8 mouse cellular contexts compared by ENCODE assay signal in genomic region chrX:153007021-153007684, GRCm38 (mm10). TPM values are rescaled to one million over a fixed set of nuclear protein-coding genes. Genes with fewer than 3 reads are reported as not detected.
DNase-seq lines count a peak whose midpoint lies in the region; ATAC-seq and TF ChIP-seq lines count a peak whose summit lies in the region.

No protein-coding gene starts in this region.

- WGBS in heart, embryonic 13.5 days: 8% methylated on average over 52 of the region's 58 CpGs
- WGBS in kidney, embryonic 16.5 days: 18% methylated on average over 52 of the region's 58 CpGs
- 15% methylated on average over 52 of the region's 58 CpGs for WGBS in liver, embryonic 11.5 days
- WGBS in stomach, embryonic 14.5 days: 19% methylated on average over 45 of the region's 58 CpGs

- H3K4me3 ChIP-seq in brown adipose tissue, adult 24 weeks (ENCODE audit: insufficient read depth, low read depth, low read length): peak overlapping the region; percentile 80
- H3K4me3 ChIP-seq in erythroblast, embryonic 14.5 days (replicated peaks): peak overlapping the region; percentile 74
- peak overlapping the region; percentile 67 for H3K4me3 ChIP-seq in heart, embryonic 13.5 days
- H3K4me3 ChIP-seq in kidney, embryonic 16.5 days (ENCODE audit: low read length): peak overlapping the region; percentile 63
- H3K4me3 ChIP-seq in liver, embryonic 11.5 days (ENCODE audit: low read depth, low read length): peak overlapping the region; percentile 58
- H3K4me3 ChIP-seq in myocyte: no peak overlapping the region
- H3K4me3 ChIP-seq in stomach, embryonic 14.5 days (ENCODE audit: low read depth, low read length): peak overlapping the region; percentile 48

- peaks cover 7% of the 10 kb centered on the region; the same call in 1 of the 2 replicates for H3K27me3 ChIP-seq in erythroblast, embryonic 14.5 days (ENCODE audit: control insufficient read depth)
- peaks cover 12% of the 10 kb centered on the region for H3K27me3 ChIP-seq in heart, embryonic 13.5 days (replicated peaks)
- peaks cover 8% of the 10 kb centered on the region; the same call in 1 of the 2 replicates for H3K27me3 ChIP-seq in kidney, embryonic 16.5 days (ENCODE audit: insufficient read depth, low read length)
- H3K27me3 ChIP-seq in liver, embryonic 11.5 days (replicated peaks; ENCODE audit: control insufficient read depth, insufficient read depth, low read length): peaks cover 12% of the 10 kb centered on the region; the same call in 1 of the 2 replicates
- no peaks in the 10 kb centered on the region for H3K27me3 ChIP-seq in myocyte (ENCODE audit: control insufficient read depth, insufficient read depth, insufficient read length)
- H3K27me3 ChIP-seq in stomach, embryonic 14.5 days (ENCODE audit: control insufficient read depth, insufficient read depth, low read length): no peaks in the 10 kb centered on the region

- H3K9ac ChIP-seq in heart, embryonic 13.5 days: peak overlapping the region; percentile 79
- peak overlapping the region; percentile 64 for H3K9ac ChIP-seq in kidney, embryonic 16.5 days (replicated peaks; ENCODE audit: low read length)
- peak overlapping the region; percentile 67 for H3K9ac ChIP-seq in liver, embryonic 11.5 days (ENCODE audit: low read depth, low read length)
- H3K9ac ChIP-seq in stomach, embryonic 14.5 days (replicated peaks; ENCODE audit: low read depth, low read length): peak overlapping the region; percentile 38; the same call in 1 of the 2 replicates

- peaks cover 10% of the 10 kb centered on the region for H3K9me3 ChIP-seq in erythroblast, embryonic 14.5 days (ENCODE audit: control insufficient read depth, low read length)
- H3K9me3 ChIP-seq in heart, embryonic 13.5 days: no peaks in the 10 kb centered on the region
- H3K9me3 ChIP-seq in kidney, embryonic 16.5 days (ENCODE audit: low read length): no peaks in the 10 kb centered on the region
- H3K9me3 ChIP-seq in liver, embryonic 11.5 days (ENCODE audit: control insufficient read depth, low read length): no peaks in the 10 kb centered on the region
- H3K9me3 ChIP-seq in stomach, embryonic 14.5 days (ENCODE audit: control insufficient read depth, low read depth, low read length): no peaks in the 10 kb centered on the region

- no peak for TF ChIP-seq POLR2A in myocyte (IDR thresholded peaks at IDR 0.05; ENCODE audit: insufficient read length, low read depth)

- peak overlapping the region; percentile 71 for H3K4me2 ChIP-seq in heart, embryonic 13.5 days
- peak overlapping the region; percentile 66 for H3K4me2 ChIP-seq in kidney, embryonic 16.5 days (replicated peaks; ENCODE audit: low read depth, low read length)
- H3K4me2 ChIP-seq in liver, embryonic 11.5 days: peak overlapping the region; percentile 65
- peak overlapping the region; percentile 12 for H3K4me2 ChIP-seq in myocyte (ENCODE audit: low read depth)
- peak overlapping the region; percentile 50 for H3K4me2 ChIP-seq in stomach, embryonic 14.5 days (replicated peaks; ENCODE audit: low read depth, low read length)

- peak; percentile 33 to 42 for DNase-seq in B cell, adult 2 months
- peak; percentile 58 for DNase-seq in liver, embryonic 11.5 days (ENCODE audit: low spot score)

- no peak overlapping the region for H3ac ChIP-seq in myocyte (ENCODE audit: control insufficient read depth, insufficient read length)

- no peaks in the 10 kb centered on the region for H3K4me1 ChIP-seq in brown adipose tissue, adult 24 weeks (ENCODE audit: control insufficient read depth, insufficient read depth, insufficient read length, low read length)
- H3K4me1 ChIP-seq in erythroblast, embryonic 14.5 days (ENCODE audit: control insufficient read depth): peaks cover 15% of the 10 kb centered on the region
- H3K4me1 ChIP-seq in heart, embryonic 13.5 days: no peaks in the 10 kb centered on the region
- H3K4me1 ChIP-seq in kidney, embryonic 16.5 days (ENCODE audit: insufficient read depth, low read length): no peaks in the 10 kb centered on the region
- no peaks in the 10 kb centered on the region for H3K4me1 ChIP-seq in liver, embryonic 11.5 days (replicated peaks; ENCODE audit: control insufficient read depth, insufficient read depth, low read length)
- no peaks in the 10 kb centered on the region for H3K4me1 ChIP-seq in stomach, embryonic 14.5 days (ENCODE audit: control insufficient read depth, insufficient read depth, low read length)

- no peak; the same call in 1 of the 2 replicates for ATAC-seq in heart, embryonic 13.5 days (ENCODE audit: extremely low read depth, insufficient number of reproducible peaks, low FRiP score, low TSS enrichment)
- ATAC-seq in kidney, embryonic 16.5 days (ENCODE audit: low FRiP score, low TSS enrichment): peak; percentile 94
- ATAC-seq in liver, embryonic 11.5 days (replicated peaks; ENCODE audit: low FRiP score): peak; percentile 91
- peak; percentile 92 for ATAC-seq in stomach, embryonic 14.5 days (ENCODE audit: insufficient number of reproducible peaks, insufficient read depth, low FRiP score, low read depth)

- H3K36me3 ChIP-seq in erythroblast, embryonic 14.5 days (ENCODE audit: control insufficient read depth): no peaks in the 10 kb centered on the region
- H3K36me3 ChIP-seq in heart, embryonic 13.5 days: no peaks in the 10 kb centered on the region
- H3K36me3 ChIP-seq in kidney, embryonic 16.5 days (ENCODE audit: insufficient read depth, low read length): no peaks in the 10 kb centered on the region
- no peaks in the 10 kb centered on the region for H3K36me3 ChIP-seq in liver, embryonic 11.5 days (ENCODE audit: control insufficient read depth, insufficient read depth, low read length)
- H3K36me3 ChIP-seq in myocyte (ENCODE audit: control insufficient read depth, insufficient read depth): no peaks in the 10 kb centered on the region
- no peaks in the 10 kb centered on the region for H3K36me3 ChIP-seq in stomach, embryonic 14.5 days (ENCODE audit: control insufficient read depth, insufficient read depth, low read length)

- no peak overlapping the region for H3K27ac ChIP-seq in brown adipose tissue, adult 24 weeks (replicated peaks; ENCODE audit: low read depth, low read length)
- peak overlapping the region; percentile 65 for H3K27ac ChIP-seq in heart, embryonic 13.5 days (replicated peaks)
- 0 out of 2 replicates have a peak overlapping the region, but pooled peaks have one; percentile 24 for H3K27ac ChIP-seq in kidney, embryonic 16.5 days (ENCODE audit: low read length)
- peak overlapping the region; percentile 32; the same call in 1 of the 2 replicates for H3K27ac ChIP-seq in liver, embryonic 11.5 days (ENCODE audit: low read depth, low read length)
- H3K27ac ChIP-seq in stomach, embryonic 14.5 days (ENCODE audit: low read length): no peak overlapping the region; the same call in 1 of the 2 replicates

- H3K79me2 ChIP-seq in myocyte (ENCODE audit: control insufficient read depth, insufficient read depth): no peaks in the 10 kb centered on the region

TF ChIP-seq in myocyte, 11 proteins besides CTCF, POLR2A, EP300 and RAD21:
- no peak for TF ChIP-seq REST (IDR thresholded peaks at IDR 0.05; ENCODE audit: insufficient read depth, insufficient read length)
- TF ChIP-seq MYOD1 (IDR thresholded peaks at IDR 0.05; ENCODE audit: control insufficient read depth in 1 of 3, insufficient read length in 2 of 3, low read depth in 2 of 3): no peak
- no peak for TF ChIP-seq MAX (IDR thresholded peaks at IDR 0.05; ENCODE audit: low read depth)
- no peak for TF ChIP-seq TCF3 (IDR thresholded peaks at IDR 0.05; ENCODE audit: insufficient read length, low read depth)
- TF ChIP-seq TCF12 (IDR thresholded peaks at IDR 0.05; ENCODE audit: insufficient read depth, poor library complexity, severe bottlenecking): no peak
- TF ChIP-seq USF1 (IDR thresholded peaks at IDR 0.05; ENCODE audit: low read depth): no peak
- no peak for TF ChIP-seq SRF (IDR thresholded peaks at IDR 0.05; ENCODE audit: control insufficient read depth, insufficient read length, low read depth)
- TF ChIP-seq MYOG (IDR thresholded peaks at IDR 0.05; ENCODE audit: control insufficient read depth in 1 of 3, insufficient read depth in 1 of 3, insufficient read length in 2 of 3, low read depth in 2 of 3): no peak
- TF ChIP-seq E2F4 (IDR thresholded peaks at IDR 0.05; ENCODE audit: insufficient read depth): no peak
- no peak for TF ChIP-seq POLR2AphosphoS2 (IDR thresholded peaks at IDR 0.05; ENCODE audit: insufficient read length, low read depth)
- TF ChIP-seq CEBPB (IDR thresholded peaks at IDR 0.05; ENCODE audit: insufficient read depth, poor library complexity, severe bottlenecking): no peak

RNA-seq across cellular contexts. Expression of gene Usp51, which starts 0.9 kb away (rescaled TPM):
- polyA plus RNA-seq in brown adipose tissue, adult 24 weeks (2012; ENCODE audit: insufficient read depth, insufficient read length, missing spikeins): not detected in 2 replicates
- 0.02 TPM in 1 of 2 replicates, not detected in the other for polyA plus RNA-seq in erythroblast, embryonic 14.5 days (2012)
- polyA plus RNA-seq in heart, embryonic 13.5 days (2015; fragmentation: Nextera tagmentation; extraction: Ambion mirVana): 0.66 and 0.88 TPM in 2 replicates
- 0.56 and 1.0 TPM in 2 replicates for polyA plus RNA-seq in kidney, embryonic 16.5 days (2015; fragmentation: Nextera tagmentation; extraction: Ambion mirVana)
- polyA plus RNA-seq in liver, embryonic 11.5 days (2014; fragmentation: Nextera tagmentation; extraction: Ambion mirVana): 0.99 and 1.2 TPM in 2 replicates
- not detected for polyA plus RNA-seq in myocyte (2012; fragmentation: generic; extraction: Trizol)
- 1.3 and 1.5 TPM in 2 replicates for polyA plus RNA-seq in stomach, embryonic 14.5 days (2014; fragmentation: Nextera tagmentation; extraction: Ambion mirVana)

RNA-seq across cellular contexts. Expression of gene Mageh1, which starts 30.2 kb away (rescaled TPM):
- polyA plus RNA-seq in brown adipose tissue, adult 24 weeks (2012; ENCODE audit: insufficient read depth, insufficient read length, missing spikeins): 5.4 and 7.5 TPM in 2 replicates
- not detected in 2 replicates for polyA plus RNA-seq in erythroblast, embryonic 14.5 days (2012)
- 33.2 and 34.1 TPM in 2 replicates for polyA plus RNA-seq in heart, embryonic 13.5 days (2015; fragmentation: Nextera tagmentation; extraction: Ambion mirVana)
- 53.3 and 55.2 TPM in 2 replicates for polyA plus RNA-seq in kidney, embryonic 16.5 days (2015; fragmentation: Nextera tagmentation; extraction: Ambion mirVana)
- 18.2 and 20.3 TPM in 2 replicates for polyA plus RNA-seq in liver, embryonic 11.5 days (2014; fragmentation: Nextera tagmentation; extraction: Ambion mirVana)
- 0.04 TPM for polyA plus RNA-seq in myocyte (2012; fragmentation: generic; extraction: Trizol)
- 45.5 and 53.0 TPM in 2 replicates for polyA plus RNA-seq in stomach, embryonic 14.5 days (2014; fragmentation: Nextera tagmentation; extraction: Ambion mirVana)

Comparison
In these comparisons a context has a peak if more than half of its experiments do, and no peak if none do; other contexts are left out.
1. H3K27ac ChIP-seq: peak in heart, embryonic 13.5 days (single experiment), kidney, embryonic 16.5 days (single experiment) and liver, embryonic 11.5 days (single experiment); none in brown adipose tissue, adult 24 weeks (single experiment) and stomach, embryonic 14.5 days (single experiment).
2. H3K4me2 ChIP-seq: peak in every context shown above with its lines; median percentile 71 in heart, embryonic 13.5 days; 66 in kidney, embryonic 16.5 days; 65 in liver, embryonic 11.5 days; 50 in stomach, embryonic 14.5 days; 12 in myocyte.
3. Peak in every context shown above with its lines, with median percentiles within 50 percentile points of each other: H3K9ac ChIP-seq.